Mouse (Mus musculus): ENCODE data around the gene Tdrd9. TPM values are rescaled to one million over a fixed set of nuclear protein-coding genes. Genes with fewer than 3 reads are reported as not detected.

The Tdrd9 gene
- polyA plus RNA-seq, 1 experiment from 2014 or later: not detected

DNA sequence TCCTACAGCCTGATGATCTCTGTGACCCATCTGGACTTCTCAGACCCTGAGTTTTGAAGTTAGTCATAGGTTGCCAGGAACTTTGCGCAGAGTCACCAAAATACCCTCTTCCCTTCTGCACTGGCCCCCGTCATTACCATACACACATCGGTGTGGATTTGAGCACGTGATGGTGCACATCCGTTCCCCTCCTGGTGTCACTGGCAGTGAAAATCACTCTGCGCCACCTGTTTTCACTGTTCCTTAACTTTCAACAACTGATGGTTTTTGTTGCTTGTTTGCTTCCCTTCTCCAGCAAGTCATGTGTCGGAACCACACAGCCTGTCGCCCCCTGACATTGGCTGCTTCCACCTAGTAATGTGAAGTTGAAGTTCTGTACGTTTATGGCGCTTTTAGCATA is 1.1 kb downstream of the Tdrd9 start:
- Histone ChIP-seq H3K36me3 (no peaks in the 10 kb centered on the region), H3K9ac (no peak overlapping the region), H3K4me1 (peaks cover 6% of the 10 kb centered on the region), H3K9me3 (no peaks in the 10 kb centered on the region), H3K4me3 (no peak overlapping the region), H3K4me2 (no peak overlapping the region), H3K27me3 (no peaks in the 10 kb centered on the region), H3K27ac (no peak overlapping the region)
- WGBS: 91% methylated on average over 10 of the region's 10 CpGs
- no peak for ATAC-seq (ENCODE audit: borderline replicate concordance, extremely low read depth, low FRiP score, low TSS enrichment)

DNA sequence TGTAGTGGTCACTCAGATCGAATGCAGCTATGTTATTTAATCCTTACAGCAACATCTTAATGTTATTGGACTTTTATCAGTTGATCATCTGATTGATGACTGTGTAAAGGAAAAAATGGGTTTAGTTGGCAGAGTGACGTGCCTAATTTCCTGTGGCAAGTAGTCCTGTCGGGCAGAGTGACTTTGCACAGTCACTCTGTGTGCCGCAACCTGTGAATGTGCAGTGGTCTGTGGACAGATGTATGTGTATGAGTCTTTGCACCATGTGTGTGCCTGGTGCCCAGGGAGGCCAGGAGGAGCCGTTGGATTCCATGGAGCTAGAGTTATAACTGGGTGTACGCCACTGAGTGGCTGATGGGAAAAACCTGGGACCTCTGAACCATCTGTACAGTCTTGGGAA is 3.2 kb downstream of the Tdrd9 start:
- WGBS: 62% methylated on average over 6 of the region's 6 CpGs
- no peak overlapping the region for H3K4me3 ChIP-seq
- H3K4me1 ChIP-seq: peaks cover 9% of the 10 kb centered on the region
- H3K9ac ChIP-seq: no peak overlapping the region
- no peak for ATAC-seq (ENCODE audit: borderline replicate concordance, extremely low read depth, low FRiP score, low TSS enrichment)
- H3K27ac ChIP-seq: no peak overlapping the region
- no peaks in the 10 kb centered on the region for H3K27me3 ChIP-seq
- no peaks in the 10 kb centered on the region for H3K9me3 ChIP-seq
- no peak overlapping the region for H3K4me2 ChIP-seq
- no peaks in the 10 kb centered on the region for H3K36me3 ChIP-seq

DNA sequence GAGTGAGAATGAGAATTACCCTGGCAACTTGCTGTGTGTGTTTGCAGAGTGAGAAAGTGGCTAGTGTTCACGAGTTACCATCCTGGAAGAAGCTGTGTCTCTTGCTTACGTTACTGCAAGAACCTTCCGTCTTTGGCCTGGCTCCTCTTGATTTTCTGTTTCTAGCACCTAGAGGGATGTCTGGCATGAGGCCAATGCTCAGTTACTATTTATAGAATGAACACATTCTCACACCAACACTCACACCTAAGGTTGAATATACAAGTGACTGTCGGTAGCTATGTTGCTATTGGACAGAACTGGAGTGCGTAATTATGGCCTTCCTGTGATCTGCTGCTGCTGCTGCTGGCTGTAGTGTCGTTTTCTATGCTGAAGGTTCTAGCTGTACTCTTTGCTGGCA is 5.8 kb downstream of the Tdrd9 start:
- H3K36me3 ChIP-seq: no peaks in the 10 kb centered on the region
- H3K27ac ChIP-seq: 0 out of 2 replicates have a peak overlapping the region, but pooled peaks have one; percentile 25
- H3K27me3 ChIP-seq: no peaks in the 10 kb centered on the region
- 17% methylated on average over 6 of the region's 6 CpGs for WGBS
- no peak for ATAC-seq (ENCODE audit: borderline replicate concordance, extremely low read depth, low FRiP score, low TSS enrichment)
- H3K4me2 ChIP-seq: no peak overlapping the region
- H3K4me3 ChIP-seq: no peak overlapping the region
- H3K9me3 ChIP-seq: no peaks in the 10 kb centered on the region
- no peak overlapping the region for H3K9ac ChIP-seq
- H3K4me1 ChIP-seq: peaks cover 9% of the 10 kb centered on the region

DNA sequence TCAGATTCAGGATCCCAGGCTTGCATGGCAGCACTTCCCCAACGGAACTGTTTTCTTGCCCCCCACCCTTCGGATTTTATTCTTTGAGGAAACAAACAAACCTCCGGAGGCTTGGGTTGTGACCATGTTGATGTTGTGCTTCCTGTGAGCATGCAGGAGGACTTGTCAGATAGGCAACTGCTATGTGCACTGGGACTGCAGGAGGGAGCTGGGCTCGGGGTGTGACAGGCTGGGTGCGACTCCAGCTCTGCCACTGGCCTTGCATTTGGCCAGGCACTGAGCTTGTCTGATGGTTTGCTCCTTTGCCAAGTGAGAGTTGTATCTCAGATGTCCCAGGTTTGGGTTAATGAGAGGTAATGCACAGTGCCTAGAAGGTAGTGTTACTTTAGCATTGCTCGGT is 6.9 kb downstream of the Tdrd9 start:
- Histone ChIP-seq H3K36me3 (no peaks in the 10 kb centered on the region), H3K27me3 (no peaks in the 10 kb centered on the region), H3K9me3 (no peaks in the 10 kb centered on the region), H3K4me2 (no peak overlapping the region), H3K4me1 (peaks cover 9% of the 10 kb centered on the region), H3K4me3 (no peak overlapping the region), H3K27ac (no peak overlapping the region), H3K9ac (no peak overlapping the region)
- WGBS: 64% methylated on average over 6 of the region's 6 CpGs
- ATAC-seq (ENCODE audit: borderline replicate concordance, extremely low read depth, low FRiP score, low TSS enrichment): no peak

DNA sequence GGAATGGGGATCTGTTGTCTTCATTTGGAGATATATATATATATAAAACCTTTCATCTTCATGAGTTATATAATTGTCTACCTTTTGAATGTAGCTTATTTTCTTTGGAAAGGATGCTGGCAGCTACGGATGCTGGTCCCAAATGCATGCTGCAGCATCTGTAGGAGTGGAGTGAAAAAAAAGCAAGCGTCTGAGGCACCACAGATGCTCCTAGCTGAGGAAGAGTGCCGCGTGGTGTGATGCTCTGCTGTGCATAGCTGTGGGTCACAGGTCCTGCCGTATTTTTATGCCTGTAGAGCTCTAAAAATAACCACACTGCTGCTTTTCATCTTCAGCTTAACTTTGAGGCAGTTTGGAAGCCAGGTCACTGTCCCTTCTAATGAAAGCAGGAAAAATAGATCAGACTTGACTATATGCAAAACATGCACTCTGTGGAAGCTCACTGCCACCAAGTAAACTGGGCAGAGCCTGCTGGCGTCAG is 9.6 kb downstream of the Tdrd9 start, which contains the start of gene Rd3l:
Gene Rd3l, minus strand, starts transcription at position 431 of the 481 bp plus-strand sequence.
- H3K4me2 ChIP-seq: no peak within 1 kb of the TSS
- H3K9ac ChIP-seq: no peak within 1 kb of the TSS
- no peak within 1 kb of the TSS for H3K27ac ChIP-seq
- H3K9me3 ChIP-seq: no peaks in the 10 kb centered on the region
- no peaks in the 10 kb centered on the region for H3K36me3 ChIP-seq
- peaks cover 9% of the 10 kb centered on the region for H3K4me1 ChIP-seq
- ATAC-seq (ENCODE audit: borderline replicate concordance, extremely low read depth, low FRiP score, low TSS enrichment): no peak
- no peak within 1 kb of the TSS for H3K4me3 ChIP-seq
- WGBS: 45% methylated on average over 6 of the region's 6 CpGs
- no peaks in the 10 kb centered on the region for H3K27me3 ChIP-seq

DNA sequence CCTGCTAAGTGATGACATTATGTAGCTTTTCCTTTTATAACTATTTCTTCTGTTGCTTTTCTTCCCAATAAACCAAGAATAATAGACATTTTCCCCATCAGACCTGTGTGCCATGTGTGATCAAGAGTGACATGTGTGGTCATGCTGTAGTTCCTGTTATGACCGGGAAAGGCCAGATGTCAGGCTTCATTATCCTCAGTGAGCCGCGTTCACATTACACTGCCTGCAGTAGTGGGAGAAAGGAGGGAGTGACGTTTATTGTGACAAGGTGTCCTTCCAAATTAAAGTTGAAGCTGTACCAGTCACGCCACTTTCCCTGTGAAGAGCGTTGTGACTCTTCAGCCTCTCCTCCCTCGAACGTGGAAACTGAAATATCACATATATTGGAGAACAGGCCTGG is 10.5 kb downstream of the Tdrd9 start:
- 64% methylated on average over 8 of the region's 8 CpGs for WGBS
- no peak for ATAC-seq (ENCODE audit: borderline replicate concordance, extremely low read depth, low FRiP score, low TSS enrichment)
- Histone ChIP-seq H3K27ac (no peak overlapping the region), H3K4me2 (no peak overlapping the region), H3K4me1 (peaks cover 9% of the 10 kb centered on the region), H3K27me3 (no peaks in the 10 kb centered on the region), H3K9ac (no peak overlapping the region), H3K36me3 (no peaks in the 10 kb centered on the region), H3K9me3 (no peaks in the 10 kb centered on the region), H3K4me3 (no peak overlapping the region)

DNA sequence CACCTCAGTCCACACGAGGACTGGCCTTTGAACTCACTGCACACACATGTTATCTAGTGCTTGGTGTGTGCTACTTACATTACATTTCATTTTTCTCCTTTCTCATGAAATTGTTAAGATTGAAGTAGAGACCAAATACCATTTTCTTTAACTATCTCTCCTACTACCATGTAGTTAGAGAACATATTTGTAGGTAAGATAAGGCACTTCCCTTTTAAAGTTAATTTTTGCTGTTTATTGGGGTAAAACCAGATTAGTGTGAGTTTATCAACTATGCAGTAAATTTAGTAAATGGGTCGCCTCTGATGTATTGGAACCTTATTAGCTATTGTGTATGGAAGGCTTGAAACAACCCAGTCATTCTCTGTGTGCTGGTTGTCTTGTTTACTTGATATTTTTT is 11.8 kb downstream of the Tdrd9 start:
- H3K9ac ChIP-seq: no peak overlapping the region
- no peaks in the 10 kb centered on the region for H3K27me3 ChIP-seq
- no peaks in the 10 kb centered on the region for H3K4me1 ChIP-seq
- H3K27ac ChIP-seq: no peak overlapping the region
- no peak for ATAC-seq (ENCODE audit: borderline replicate concordance, extremely low read depth, low FRiP score, low TSS enrichment)
- H3K4me2 ChIP-seq: no peak overlapping the region
- H3K4me3 ChIP-seq: no peak overlapping the region
- H3K9me3 ChIP-seq: no peaks in the 10 kb centered on the region
- WGBS: 50% methylated on average over 2 of the region's 2 CpGs
- H3K36me3 ChIP-seq: no peaks in the 10 kb centered on the region

DNA sequence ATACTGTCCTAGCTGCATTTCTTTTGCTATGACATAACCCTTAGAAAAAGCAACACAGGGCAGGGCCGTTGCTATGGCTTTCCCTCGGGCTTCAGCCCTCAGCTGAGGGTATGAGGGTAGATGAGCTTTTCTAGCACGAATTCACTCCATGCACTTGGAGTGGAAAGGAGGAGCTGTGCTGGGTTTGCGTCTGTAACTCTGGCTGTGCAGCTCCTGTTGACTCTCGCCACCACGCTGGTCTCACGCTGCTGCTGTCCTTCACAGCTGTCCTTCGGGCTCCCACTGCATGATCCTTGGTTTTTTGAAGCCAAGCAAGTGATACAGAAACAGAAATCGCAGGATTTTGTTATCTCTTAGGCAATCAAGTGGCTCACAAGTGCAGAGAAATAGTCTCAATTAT is 15.4 kb downstream of the Tdrd9 start:
- no peaks in the 10 kb centered on the region for H3K36me3 ChIP-seq
- no peak overlapping the region for H3K4me3 ChIP-seq
- H3K9ac ChIP-seq: no peak overlapping the region
- no peaks in the 10 kb centered on the region for H3K27me3 ChIP-seq
- no peaks in the 10 kb centered on the region for H3K9me3 ChIP-seq
- H3K4me2 ChIP-seq: no peak overlapping the region
- H3K4me1 ChIP-seq: no peaks in the 10 kb centered on the region
- no peak for ATAC-seq (ENCODE audit: borderline replicate concordance, extremely low read depth, low FRiP score, low TSS enrichment)
- no peak overlapping the region for H3K27ac ChIP-seq
- WGBS: 34% methylated on average over 9 of the region's 9 CpGs

DNA sequence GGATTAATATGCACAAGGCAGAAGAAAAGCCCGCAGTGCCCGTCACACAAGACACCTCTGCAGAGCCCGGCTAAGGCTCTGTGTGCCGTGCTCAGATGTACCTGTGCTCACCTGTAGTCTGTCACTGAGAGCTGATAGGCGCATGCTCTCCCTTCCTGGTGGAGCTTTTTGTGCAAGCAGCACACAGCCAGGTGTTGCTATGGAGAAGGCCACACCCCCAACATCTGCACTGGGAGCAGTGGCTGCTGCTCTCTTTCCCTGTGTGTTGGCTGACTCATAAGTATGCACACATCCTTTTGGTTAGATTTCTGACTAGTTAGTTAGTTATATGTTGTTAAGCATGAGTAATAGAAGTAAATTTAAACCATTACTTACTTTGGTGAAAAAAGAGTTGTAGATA is 21.3 kb downstream of the Tdrd9 start:
- 76% methylated on average over 5 of the region's 5 CpGs for WGBS
- Histone ChIP-seq H3K9ac (no peak overlapping the region), H3K4me2 (no peak overlapping the region), H3K27ac (no peak overlapping the region), H3K27me3 (no peaks in the 10 kb centered on the region), H3K4me1 (no peaks in the 10 kb centered on the region), H3K36me3 (no peaks in the 10 kb centered on the region), H3K9me3 (no peaks in the 10 kb centered on the region), H3K4me3 (no peak overlapping the region)
- ATAC-seq (ENCODE audit: borderline replicate concordance, extremely low read depth, low FRiP score, low TSS enrichment): no peak

DNA sequence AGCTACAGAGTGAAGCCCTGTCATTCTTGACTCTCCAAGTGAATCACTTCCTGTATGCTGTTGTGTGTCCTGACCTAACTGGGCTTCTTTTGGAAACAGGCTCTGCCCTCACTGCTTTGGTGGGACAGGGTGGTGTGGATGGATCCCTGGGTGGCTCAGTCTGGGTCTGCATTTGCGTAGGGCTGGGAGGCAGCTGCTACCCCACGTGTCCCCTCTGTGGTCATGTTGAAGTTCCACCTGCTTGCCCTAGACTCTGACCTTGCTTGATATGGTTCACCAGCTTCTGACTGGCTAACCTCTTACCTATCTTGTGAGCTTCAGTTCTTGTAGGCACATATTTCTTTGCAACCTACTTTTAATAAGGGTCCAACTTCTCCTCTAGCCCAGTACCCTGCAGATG is 23.8 kb downstream of the Tdrd9 start:
- Histone ChIP-seq H3K27ac (no peak overlapping the region), H3K4me1 (no peaks in the 10 kb centered on the region), H3K4me3 (no peak overlapping the region), H3K36me3 (no peaks in the 10 kb centered on the region), H3K9me3 (no peaks in the 10 kb centered on the region), H3K27me3 (no peaks in the 10 kb centered on the region), H3K9ac (no peak overlapping the region), H3K4me2 (no peak overlapping the region)
- WGBS: 81% methylated on average over 2 of the region's 2 CpGs
- ATAC-seq (ENCODE audit: borderline replicate concordance, extremely low read depth, low FRiP score, low TSS enrichment): no peak

DNA sequence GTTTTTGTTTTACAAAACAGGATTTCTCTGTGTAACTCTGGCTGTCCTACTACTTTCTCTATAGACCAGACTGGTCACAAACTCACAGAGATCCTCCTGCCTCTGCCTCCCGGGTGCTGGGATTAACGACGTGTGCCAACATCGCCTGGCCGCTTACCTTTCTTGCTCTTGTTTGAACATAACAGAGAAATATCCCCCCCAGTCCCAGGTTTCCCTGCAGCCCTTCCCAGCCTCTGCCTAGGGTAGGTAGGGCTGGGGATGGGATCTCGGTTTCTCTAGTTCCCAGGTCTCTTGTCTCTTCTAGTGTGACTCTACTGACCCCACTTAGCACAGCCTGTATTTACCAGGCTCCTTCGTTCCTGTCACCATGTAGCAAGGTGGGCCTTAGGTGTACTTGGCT is 28.4 kb downstream of the Tdrd9 start:
- Histone ChIP-seq H3K4me2 (no peak overlapping the region), H3K9ac (no peak overlapping the region), H3K9me3 (no peaks in the 10 kb centered on the region), H3K4me3 (no peak overlapping the region), H3K36me3 (no peaks in the 10 kb centered on the region), H3K27me3 (no peaks in the 10 kb centered on the region), H3K4me1 (no peaks in the 10 kb centered on the region), H3K27ac (no peak overlapping the region)
- 92% methylated on average over 7 of the region's 7 CpGs for WGBS
- ATAC-seq (ENCODE audit: borderline replicate concordance, extremely low read depth, low FRiP score, low TSS enrichment): no peak

DNA sequence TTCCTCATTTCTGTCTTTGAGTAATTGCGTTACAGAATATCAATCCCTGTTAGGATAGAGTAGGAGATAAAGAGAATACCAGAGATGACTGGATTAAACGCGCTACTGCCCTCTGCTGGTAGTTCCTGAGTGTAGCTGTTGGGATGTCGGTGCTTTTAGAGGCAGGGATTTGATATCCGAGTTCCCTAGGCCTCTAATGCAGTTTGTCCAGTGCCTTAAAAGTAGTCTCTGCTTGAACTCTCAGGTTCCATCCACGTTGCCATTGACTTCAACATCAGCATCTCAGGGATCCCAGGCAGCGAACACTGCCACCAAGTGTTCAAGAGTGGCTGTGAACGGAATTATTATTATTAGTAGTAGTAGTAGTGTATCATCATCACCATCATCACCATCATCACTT is 29.9 kb downstream of the Tdrd9 start:
- WGBS: 20% methylated on average over 8 of the region's 8 CpGs
- H3K4me1 ChIP-seq: no peaks in the 10 kb centered on the region
- no peaks in the 10 kb centered on the region for H3K36me3 ChIP-seq
- no peaks in the 10 kb centered on the region for H3K27me3 ChIP-seq
- H3K4me2 ChIP-seq: no peak overlapping the region
- ATAC-seq (ENCODE audit: borderline replicate concordance, extremely low read depth, low FRiP score, low TSS enrichment): 0 out of 2 replicates have a peak, but pooled peaks have one; percentile 27
- H3K4me3 ChIP-seq: no peak overlapping the region
- no peak overlapping the region for H3K27ac ChIP-seq
- no peak overlapping the region for H3K9ac ChIP-seq
- no peaks in the 10 kb centered on the region for H3K9me3 ChIP-seq

All from lung, embryonic 15.5 days (tissue).